Mouse (Mus musculus): ENCODE results near the gene Foxo6. TPM values are rescaled to one million over a fixed set of nuclear protein-coding genes. Genes with fewer than 3 reads are reported as not detected.

The Foxo6 gene
- polyA plus RNA-seq, 1 experiment from 2014 or later = 0.28 TPM

DNA sequence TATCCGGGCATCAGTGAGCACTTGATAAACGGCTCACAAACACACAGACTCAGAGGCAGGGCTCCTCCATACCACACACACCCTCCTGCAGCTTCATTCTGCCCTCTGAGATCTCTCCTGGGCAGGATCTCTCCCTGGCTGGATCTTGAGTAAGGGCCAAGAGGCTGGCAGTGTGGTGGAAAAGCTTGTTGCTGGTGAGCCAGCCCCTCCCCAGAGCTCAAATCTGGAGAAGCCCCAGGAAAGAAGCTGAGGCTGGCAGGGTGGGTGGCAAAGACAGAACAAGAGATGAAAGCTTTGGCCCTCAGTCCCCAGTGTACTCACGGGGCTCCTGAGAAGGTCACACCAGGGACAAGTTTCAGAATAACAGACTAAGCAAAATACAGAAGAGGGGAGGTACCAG is 27.4 kb upstream of the Foxo6 start:
- Histone ChIP-seq H3K4me1 (replicated peaks; ENCODE audit: control insufficient read depth, insufficient read depth) (no peaks in the 10 kb centered on the region), H3K4me3 (ENCODE audit: low read depth, low read length) (no peak overlapping the region), H3K9me3 (ENCODE audit: control insufficient read depth, low read length) (no peaks in the 10 kb centered on the region), H3K36me3 (ENCODE audit: control insufficient read depth, insufficient read depth, low read length) (no peaks in the 10 kb centered on the region), H3K9ac (ENCODE audit: low read length) (no peak overlapping the region), H3K4me2 (replicated peaks; ENCODE audit: low read depth) (no peak overlapping the region), H3K27me3 (ENCODE audit: control insufficient read depth, insufficient read depth, low read length) (no peaks in the 10 kb centered on the region), H3K27ac (replicated peaks) (no peak overlapping the region)
- DNase-seq (ENCODE audit: low spot score) (no peak), ATAC-seq (ENCODE audit: low FRiP score, low TSS enrichment) (no peak)
- TF ChIP-seq EP300 (optimal IDR thresholded peaks at IDR 0.05) = no peak
- no peak for TF ChIP-seq CTCF (IDR thresholded peaks at IDR 0.05; ENCODE audit: low read depth)
- WGBS = 29% methylated on average over 3 of the region's 3 CpGs

GRCm38 (mm10) chr4:120313309-120313708 is 26.2 kb upstream of the Foxo6 start:
- DNase-seq (ENCODE audit: low spot score) = no peak
- Histone ChIP-seq H3K9me3 (ENCODE audit: control insufficient read depth, low read length) (no peaks in the 10 kb centered on the region), H3K36me3 (ENCODE audit: control insufficient read depth, insufficient read depth, low read length) (no peaks in the 10 kb centered on the region), H3K4me1 (replicated peaks; ENCODE audit: control insufficient read depth, insufficient read depth) (no peaks in the 10 kb centered on the region), H3K4me2 (replicated peaks; ENCODE audit: low read depth) (no peak overlapping the region), H3K27me3 (ENCODE audit: control insufficient read depth, insufficient read depth, low read length) (no peaks in the 10 kb centered on the region), H3K27ac (replicated peaks) (no peak overlapping the region), H3K4me3 (ENCODE audit: low read depth, low read length) (no peak overlapping the region), H3K9ac (ENCODE audit: low read length) (no peak overlapping the region)
- WGBS = 76% methylated on average over 5 of the region's 5 CpGs
- no peak for TF ChIP-seq CTCF (IDR thresholded peaks at IDR 0.05; ENCODE audit: low read depth)
- no peak for TF ChIP-seq EP300 (optimal IDR thresholded peaks at IDR 0.05)
- ATAC-seq (ENCODE audit: low FRiP score, low TSS enrichment) = no peak

- TF ChIP-seq EP300 (optimal IDR thresholded peaks at IDR 0.05) = no peak
- TF ChIP-seq CTCF (IDR thresholded peaks at IDR 0.05; ENCODE audit: low read depth) = no peak
- no peak for DNase-seq (ENCODE audit: low spot score)
- H3K36me3 ChIP-seq (ENCODE audit: control insufficient read depth, insufficient read depth, low read length) = no peaks in the 10 kb centered on the region
- H3K27ac ChIP-seq (replicated peaks) = no peak overlapping the region
- no peaks in the 10 kb centered on the region for H3K9me3 ChIP-seq (ENCODE audit: control insufficient read depth, low read length)
- no peak overlapping the region for H3K4me3 ChIP-seq (ENCODE audit: low read depth, low read length)
- H3K27me3 ChIP-seq (ENCODE audit: control insufficient read depth, insufficient read depth, low read length) = no peaks in the 10 kb centered on the region
- H3K9ac ChIP-seq (ENCODE audit: low read length) = no peak overlapping the region
- no peak for ATAC-seq (ENCODE audit: low FRiP score, low TSS enrichment)
- H3K4me1 ChIP-seq (replicated peaks; ENCODE audit: control insufficient read depth, insufficient read depth) = no peaks in the 10 kb centered on the region
- 9% methylated on average over 9 of the region's 9 CpGs for WGBS
- no peak overlapping the region for H3K4me2 ChIP-seq (replicated peaks; ENCODE audit: low read depth)
Measured at GRCm38 (mm10) chr4:120304580-120304979, 17.4 kb upstream of the Foxo6 start.

DNA sequence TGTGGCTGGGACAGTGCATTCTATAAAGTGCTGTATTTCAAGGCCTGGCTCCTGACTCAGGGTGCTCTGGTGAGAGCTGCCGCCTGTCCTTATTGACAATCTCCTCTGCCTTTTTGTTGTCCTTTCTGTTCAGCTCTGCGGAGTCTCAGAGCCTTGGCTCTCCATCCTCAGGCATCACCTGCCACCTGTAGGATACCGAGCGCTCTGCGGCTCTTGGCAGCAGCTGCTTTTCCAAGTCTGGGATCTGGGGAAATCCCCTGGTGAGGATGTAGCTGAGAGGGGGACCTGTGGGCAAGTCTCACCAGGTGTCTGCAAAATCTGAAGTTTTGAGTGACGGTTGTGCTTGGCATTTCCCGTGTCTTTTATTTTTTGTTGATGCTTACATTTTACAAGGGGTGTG is 12.1 kb upstream of the Foxo6 start:
- H3K9me3 ChIP-seq (ENCODE audit: control insufficient read depth, low read length) = no peaks in the 10 kb centered on the region
- no peak overlapping the region for H3K9ac ChIP-seq (ENCODE audit: low read length)
- no peak overlapping the region for H3K4me3 ChIP-seq (ENCODE audit: low read depth, low read length)
- H3K27ac ChIP-seq (replicated peaks) = no peak overlapping the region
- ATAC-seq (ENCODE audit: low FRiP score, low TSS enrichment) (0 out of 2 replicates have a peak, but pooled peaks have one; percentile 35), DNase-seq (ENCODE audit: low spot score) (peak; percentile 36)
- H3K4me2 ChIP-seq (replicated peaks; ENCODE audit: low read depth) = no peak overlapping the region
- H3K36me3 ChIP-seq (ENCODE audit: control insufficient read depth, insufficient read depth, low read length) = no peaks in the 10 kb centered on the region
- peak; percentile 65 for TF ChIP-seq CTCF (IDR thresholded peaks at IDR 0.05; ENCODE audit: low read depth)
- no peak for TF ChIP-seq EP300 (optimal IDR thresholded peaks at IDR 0.05)
- no peaks in the 10 kb centered on the region for H3K4me1 ChIP-seq (replicated peaks; ENCODE audit: control insufficient read depth, insufficient read depth)
- WGBS = 33% methylated on average over 7 of the region's 7 CpGs
- no peaks in the 10 kb centered on the region for H3K27me3 ChIP-seq (ENCODE audit: control insufficient read depth, insufficient read depth, low read length)

DNA sequence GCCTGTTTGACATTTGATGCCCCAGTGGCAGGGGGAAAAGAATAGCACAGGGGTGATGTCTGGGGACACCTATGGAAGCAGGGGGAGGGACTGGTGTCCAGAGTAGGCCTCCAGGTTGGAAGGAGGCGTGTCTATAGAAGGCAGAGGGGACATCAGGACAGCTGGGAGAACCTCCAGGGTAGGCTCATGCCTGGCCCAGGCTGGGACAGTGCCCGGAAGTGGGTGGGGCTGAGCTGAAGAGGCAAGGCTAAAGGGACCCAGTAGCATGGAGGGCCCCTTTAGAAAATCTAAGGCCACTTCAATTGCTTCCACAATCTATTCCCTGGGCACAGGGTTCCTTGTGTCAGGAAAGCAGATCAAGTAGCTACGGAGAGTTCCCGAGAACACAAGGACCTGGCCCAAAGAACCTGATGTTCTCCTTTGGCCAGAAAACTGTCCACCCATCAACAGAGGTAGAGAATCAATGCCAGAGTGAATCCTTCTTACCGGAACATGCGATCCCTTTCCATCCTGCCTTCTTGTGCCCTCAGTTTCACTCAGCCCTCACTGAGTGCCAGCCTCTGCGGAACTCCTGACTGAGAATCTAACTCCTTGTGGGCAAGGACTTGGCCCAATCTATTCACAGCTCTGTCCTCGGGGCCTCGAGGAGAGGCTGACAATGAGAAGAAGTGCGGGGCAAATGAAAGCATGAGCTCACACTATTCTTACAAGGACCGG is 4.1 kb upstream of the Foxo6 start:
- Histone ChIP-seq H3K4me3 (ENCODE audit: low read depth, low read length) (no peak overlapping the region), H3K27me3 (ENCODE audit: control insufficient read depth, insufficient read depth, low read length) (no peaks in the 10 kb centered on the region; the same call in 1 of the 2 replicates), H3K9ac (ENCODE audit: low read length) (no peak overlapping the region), H3K36me3 (ENCODE audit: control insufficient read depth, insufficient read depth, low read length) (no peaks in the 10 kb centered on the region), H3K4me1 (replicated peaks; ENCODE audit: control insufficient read depth, insufficient read depth) (no peaks in the 10 kb centered on the region; the same call in 1 of the 2 replicates), H3K9me3 (ENCODE audit: control insufficient read depth, low read length) (no peaks in the 10 kb centered on the region), H3K4me2 (replicated peaks; ENCODE audit: low read depth) (no peak overlapping the region), H3K27ac (replicated peaks) (no peak overlapping the region)
- WGBS = 80% methylated on average over 11 of the region's 11 CpGs
- TF ChIP-seq CTCF (IDR thresholded peaks at IDR 0.05; ENCODE audit: low read depth) (no peak), EP300 (optimal IDR thresholded peaks at IDR 0.05) (no peak)
- ATAC-seq (ENCODE audit: low FRiP score, low TSS enrichment) (no peak), DNase-seq (ENCODE audit: low spot score) (no peak)

GRCm38 (mm10) chr4:120290486-120290885 is 3.3 kb upstream of the Foxo6 start:
- Histone ChIP-seq H3K4me3 (ENCODE audit: low read depth, low read length) (no peak overlapping the region), H3K4me1 (replicated peaks; ENCODE audit: control insufficient read depth, insufficient read depth) (no peaks in the 10 kb centered on the region; the same call in 1 of the 2 replicates), H3K27ac (replicated peaks) (no peak overlapping the region), H3K27me3 (ENCODE audit: control insufficient read depth, insufficient read depth, low read length) (peaks cover 2% of the 10 kb centered on the region; the same call in 1 of the 2 replicates), H3K9ac (ENCODE audit: low read length) (no peak overlapping the region), H3K9me3 (ENCODE audit: control insufficient read depth, low read length) (no peaks in the 10 kb centered on the region), H3K4me2 (replicated peaks; ENCODE audit: low read depth) (no peak overlapping the region), H3K36me3 (ENCODE audit: control insufficient read depth, insufficient read depth, low read length) (no peaks in the 10 kb centered on the region)
- ATAC-seq (ENCODE audit: low FRiP score, low TSS enrichment) (no peak), DNase-seq (ENCODE audit: low spot score) (no peak)
- WGBS = 29% methylated on average over 5 of the region's 5 CpGs
- TF ChIP-seq EP300 (optimal IDR thresholded peaks at IDR 0.05) (no peak), CTCF (IDR thresholded peaks at IDR 0.05; ENCODE audit: low read depth) (no peak)
